Mouse (Mus musculus) testis, adult 2 months (tissue): ENCODE results near the gene Gabrr3. TPM values are rescaled to one million over a fixed set of nuclear protein-coding genes. Genes with fewer than 3 reads are reported as not detected.

Experiments used
- H3K27ac ChIP-seq: fragments of 200-500 bp; 2 replicates; pipeline ENCODE4 v1.5.1; 2012; ENCODE audit warnings: low read depth, low read length; ENCODE audit not compliant: control insufficient read depth, insufficient read depth
- H3K27me3 ChIP-seq: fragments of 200-500 bp; 2 replicates; pipeline ENCODE4 v1.6.1; 2012; ENCODE audit warnings: mild to moderate bottlenecking, low read length, moderate library complexity; ENCODE audit not compliant: control insufficient read depth, insufficient read depth
- H3K36me3 ChIP-seq: fragments of 200-500 bp; 2 replicates; pipeline ENCODE4 v1.6.1; 2012; ENCODE audit warnings: mild to moderate bottlenecking, low read length; ENCODE audit not compliant: control insufficient read depth, insufficient read depth
- H3K4me1 ChIP-seq: fragments of 200-500 bp; 2 replicates; pipeline ENCODE4 v1.6.1; 2012; ENCODE audit warnings: low read length; ENCODE audit not compliant: control insufficient read depth, insufficient read depth
- H3K4me3 ChIP-seq: fragments of 200-500 bp; 2 replicates; pipeline ENCODE4 v1.5.1; 2012; ENCODE audit warnings: low read depth, mild to moderate bottlenecking, low read length, moderate library complexity, mixed read lengths; ENCODE audit not compliant: control insufficient read depth
- CTCF ChIP-seq: fragments of 200-500 bp; IDR thresholded peaks from 2 replicates; pipeline ENCODE4 v1.5.1; 2012; ENCODE audit warnings: low read depth, mild to moderate bottlenecking, inconsistent platforms, low read length, moderate library complexity; ENCODE audit not compliant: control insufficient read depth, insufficient read depth, insufficient replicate concordance
- POLR2A ChIP-seq: fragments of 200-500 bp; IDR thresholded peaks from 2 replicates; pipeline ENCODE4 v1.6.1; 2012; ENCODE audit warnings: low read depth, mild to moderate bottlenecking, inconsistent platforms, low read length, moderate library complexity; ENCODE audit not compliant: control insufficient read depth
- polyA plus RNA-seq: library from polyadenylated mRNA; depleted of rRNA; stranded (reverse); fragments of >200 nt; gene quantifications from 2 replicates; pipeline ENCODE4 v1.2.3, GENCODE M21; 2012; rRNA removed

Gabrr3 gene
- polyA plus RNA-seq: 0.02 TPM in 1 of 2 replicates, not detected in the other

DNA sequence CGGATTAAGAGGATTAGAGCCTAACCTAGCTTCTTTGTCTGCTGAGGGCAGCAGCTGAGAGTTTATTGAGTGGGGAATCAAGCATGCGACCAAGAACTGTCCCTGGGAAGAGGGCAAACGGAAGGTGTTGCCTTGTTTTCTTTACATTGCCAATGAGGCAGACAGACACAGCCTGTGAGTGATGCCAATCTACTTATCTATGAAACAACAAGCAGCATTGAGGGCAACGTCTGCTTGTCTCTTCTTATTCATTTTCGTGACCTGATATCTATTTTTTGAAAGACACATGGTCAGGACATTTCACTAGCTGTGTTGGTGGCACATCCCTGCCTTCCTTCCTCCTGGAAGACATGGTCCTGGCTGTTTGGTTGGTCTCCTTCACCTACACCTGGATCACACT is at the start of gene Gabrr3:
Gene Gabrr3 (plus strand): TSS at position 301 of the 400 bp plus-strand sequence.
- TF ChIP-seq POLR2A (no peak), CTCF (no peak)
- H3K36me3 ChIP-seq: no peaks in the 10 kb centered on the region
- no peaks in the 10 kb centered on the region; the same call in 1 of the 2 replicates for H3K4me1 ChIP-seq
- no peaks in the 10 kb centered on the region for H3K27me3 ChIP-seq
- H3K4me3 ChIP-seq: no peak within 1 kb of the TSS
- H3K27ac ChIP-seq: no peak within 1 kb of the TSS

DNA sequence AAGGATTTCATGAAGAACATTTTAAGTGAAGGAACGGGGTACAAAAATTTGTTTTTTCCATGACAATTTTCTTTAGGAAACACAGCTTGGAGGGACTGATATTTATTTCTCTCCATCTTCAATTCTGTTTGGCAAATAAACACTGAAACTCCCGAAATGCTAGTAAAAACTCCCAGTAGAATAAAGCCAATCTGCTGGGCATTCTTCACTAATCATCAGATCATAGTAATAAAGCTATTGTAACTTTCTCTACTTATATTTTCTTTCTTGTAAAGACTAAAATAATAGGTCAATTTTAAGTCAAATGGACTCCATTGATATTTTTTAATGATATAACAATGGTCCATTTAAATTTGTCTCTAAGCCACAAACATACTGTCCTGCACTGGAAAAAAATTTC is 43.2 kb upstream of the Gabrr3 start, which contains the start of gene Olfr209:
Gene Olfr209 (minus strand): TSS at position 101 of the 400 bp plus-strand sequence.
- Histone ChIP-seq H3K27ac (no peak within 1 kb of the TSS), H3K36me3 (no peaks in the 10 kb centered on the region), H3K27me3 (no peaks in the 10 kb centered on the region)

DNA sequence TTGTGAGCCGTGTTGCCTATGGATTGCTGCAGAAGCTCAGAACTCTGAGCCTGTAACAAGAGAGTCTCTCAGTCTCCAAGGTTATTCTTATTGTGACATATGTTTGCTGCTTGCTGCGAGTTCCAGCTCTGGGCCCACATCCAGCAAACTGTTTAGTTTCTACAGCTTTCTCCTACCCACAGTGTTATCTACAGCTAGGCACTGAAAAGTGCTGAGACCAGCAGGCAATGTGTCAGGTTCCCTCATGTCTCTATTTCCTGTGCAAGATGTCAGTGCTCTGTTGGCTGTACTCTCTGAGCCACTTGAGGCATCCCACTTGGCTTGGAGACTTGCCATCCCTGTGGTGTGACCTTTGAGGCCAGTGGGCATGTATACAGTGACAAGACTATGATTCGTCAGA is 13.8 kb upstream of the Gabrr3 start:
- H3K4me1 ChIP-seq: no peaks in the 10 kb centered on the region
- no peak overlapping the region; the same call in 1 of the 2 replicates for H3K4me3 ChIP-seq
- no peak for TF ChIP-seq POLR2A
- TF ChIP-seq CTCF: no peak
- H3K27me3 ChIP-seq: no peaks in the 10 kb centered on the region
- H3K36me3 ChIP-seq: no peaks in the 10 kb centered on the region
- H3K27ac ChIP-seq: no peak overlapping the region

More for the DNA sequence above, 43.2 kb upstream of the Gabrr3 start, which contains the start of gene Olfr209:
- Histone ChIP-seq H3K4me1 (no peaks in the 10 kb centered on the region), H3K4me3 (no peak within 1 kb of the TSS)
- TF ChIP-seq POLR2A (no peak), CTCF (no peak)

DNA sequence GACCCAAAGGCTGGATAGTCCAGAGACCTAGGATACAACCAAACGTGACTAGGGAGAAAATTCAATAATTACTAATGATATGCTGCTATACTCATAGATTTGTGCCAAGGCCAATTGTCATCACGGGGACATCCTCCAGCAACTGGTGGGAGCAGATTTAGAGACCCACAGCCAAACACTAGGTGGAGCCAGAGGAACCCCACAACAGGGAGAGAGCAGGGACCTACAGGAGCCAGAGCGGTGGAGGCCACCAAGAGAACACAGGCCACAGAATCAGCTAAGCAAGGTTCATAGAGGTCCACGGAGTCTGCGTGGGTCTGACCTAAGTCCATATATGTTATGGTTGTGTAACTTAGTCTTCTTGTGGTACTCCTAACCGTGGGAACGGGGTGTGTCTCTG is 6.0 kb upstream of the Gabrr3 start:
- no peak overlapping the region for H3K27ac ChIP-seq
- TF ChIP-seq CTCF (no peak), POLR2A (no peak)
- H3K4me3 ChIP-seq: no peak overlapping the region
- H3K36me3 ChIP-seq: no peaks in the 10 kb centered on the region
- no peaks in the 10 kb centered on the region; the same call in 1 of the 2 replicates for H3K4me1 ChIP-seq
- H3K27me3 ChIP-seq: no peaks in the 10 kb centered on the region

DNA sequence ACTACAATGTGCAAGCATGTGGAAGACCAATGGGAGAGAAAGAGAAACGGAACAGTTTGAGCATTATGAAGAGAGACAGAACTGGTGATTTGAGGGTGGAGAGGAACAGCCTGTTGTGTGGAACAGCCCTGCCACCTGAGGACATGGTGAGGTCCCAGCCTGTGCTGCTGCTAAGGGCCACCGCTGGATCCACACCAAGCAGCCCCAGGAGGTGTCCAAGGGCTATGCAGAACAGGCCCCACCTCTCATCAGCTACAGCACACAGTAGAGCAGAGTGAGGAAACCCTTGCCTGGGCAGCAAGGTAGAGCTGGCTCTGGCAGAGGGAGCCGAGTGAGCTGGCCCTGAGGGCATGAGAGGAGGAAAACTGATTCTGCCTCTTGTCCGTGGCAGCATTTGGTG is 5.1 kb upstream of the Gabrr3 start:
- Histone ChIP-seq H3K36me3 (no peaks in the 10 kb centered on the region), H3K27ac (no peak overlapping the region), H3K4me3 (no peak overlapping the region), H3K4me1 (no peaks in the 10 kb centered on the region; the same call in 1 of the 2 replicates), H3K27me3 (no peaks in the 10 kb centered on the region)
- TF ChIP-seq CTCF (no peak), POLR2A (no peak)

DNA sequence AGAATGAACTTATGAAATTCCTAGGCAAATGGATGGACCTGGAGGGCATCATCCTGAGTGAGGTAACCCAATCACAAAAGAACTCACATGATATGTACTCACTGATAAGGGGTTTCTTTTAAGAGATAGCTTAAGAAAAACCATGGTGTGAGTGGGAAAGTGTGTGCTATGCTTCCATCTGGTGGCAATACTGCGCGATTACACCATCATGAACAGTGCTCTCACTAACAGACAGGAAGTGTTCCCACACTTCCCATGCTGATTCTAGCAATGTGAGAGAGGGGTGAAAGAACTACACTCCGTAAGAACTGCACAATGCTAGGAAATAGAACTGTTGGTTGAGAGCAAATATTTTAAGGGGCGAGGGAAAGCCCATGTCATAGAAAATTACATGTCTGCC is 3.4 kb upstream of the Gabrr3 start:
- H3K27ac ChIP-seq: no peak overlapping the region
- TF ChIP-seq CTCF (no peak), POLR2A (no peak)
- no peaks in the 10 kb centered on the region for H3K36me3 ChIP-seq
- no peaks in the 10 kb centered on the region for H3K27me3 ChIP-seq
- H3K4me3 ChIP-seq: no peak overlapping the region
- no peaks in the 10 kb centered on the region; the same call in 1 of the 2 replicates for H3K4me1 ChIP-seq

DNA sequence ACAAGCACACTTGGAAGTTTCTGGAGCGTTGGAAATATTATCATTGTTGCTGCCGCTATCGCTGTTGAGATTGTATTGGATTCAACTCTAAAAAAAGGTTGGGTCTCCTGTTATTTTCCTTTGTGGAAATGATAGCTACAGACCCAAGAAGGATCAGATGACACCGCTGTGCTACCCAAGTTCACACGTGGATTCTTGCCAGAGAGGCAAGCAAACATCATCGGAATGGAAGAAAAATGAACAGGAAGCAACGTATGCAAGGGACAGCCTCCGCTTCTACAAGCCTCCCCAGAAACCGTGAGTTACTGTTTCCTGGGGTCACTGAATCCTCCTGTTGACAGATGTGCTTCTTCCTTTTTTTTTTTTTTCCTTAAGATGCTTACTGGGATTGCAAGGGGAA is 2.3 kb upstream of the Gabrr3 start:
- Histone ChIP-seq H3K4me3 (no peak overlapping the region), H3K27ac (no peak overlapping the region), H3K36me3 (no peaks in the 10 kb centered on the region)

DNA sequence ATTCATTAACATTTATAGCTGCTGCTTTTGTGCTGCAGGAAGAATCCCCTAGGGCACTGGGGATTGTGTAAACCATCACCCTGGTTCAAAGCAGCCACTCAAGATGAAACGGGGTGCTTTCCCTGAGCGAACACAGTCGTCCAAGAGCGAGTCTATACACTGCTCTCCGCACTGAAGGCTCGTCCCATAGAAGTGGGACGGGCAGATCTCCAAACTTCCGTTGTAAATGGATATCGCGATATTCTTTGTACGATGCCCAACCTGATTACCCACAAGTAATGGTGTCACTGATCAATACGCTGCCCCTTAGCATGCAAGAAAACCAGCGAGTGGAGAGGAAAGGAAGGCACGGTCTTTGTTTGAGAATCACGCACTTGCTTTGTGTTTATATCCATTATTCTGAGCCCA is 2.2 kb downstream of the Gabrr3 start:
- no peaks in the 10 kb centered on the region for H3K36me3 ChIP-seq
- H3K27ac ChIP-seq: no peak overlapping the region
- no peaks in the 10 kb centered on the region for H3K27me3 ChIP-seq
- no peaks in the 10 kb centered on the region for H3K4me1 ChIP-seq
- no peak for TF ChIP-seq CTCF
- TF ChIP-seq POLR2A: no peak
- H3K4me3 ChIP-seq: no peak overlapping the region

More for the DNA sequence above, 2.3 kb upstream of the Gabrr3 start:
- Histone ChIP-seq H3K4me1 (no peaks in the 10 kb centered on the region; the same call in 1 of the 2 replicates), H3K27me3 (no peaks in the 10 kb centered on the region)
- no peak for TF ChIP-seq POLR2A
- TF ChIP-seq CTCF: no peak
